Mouse (Mus musculus): ENCODE data around the gene Crygn. TPM values are rescaled to one million over a fixed set of nuclear protein-coding genes. Genes with fewer than 3 reads are reported as not detected.

Gene Crygn
- total RNA-seq, 2 experiments from 2014 or later, result not detected

DNA sequence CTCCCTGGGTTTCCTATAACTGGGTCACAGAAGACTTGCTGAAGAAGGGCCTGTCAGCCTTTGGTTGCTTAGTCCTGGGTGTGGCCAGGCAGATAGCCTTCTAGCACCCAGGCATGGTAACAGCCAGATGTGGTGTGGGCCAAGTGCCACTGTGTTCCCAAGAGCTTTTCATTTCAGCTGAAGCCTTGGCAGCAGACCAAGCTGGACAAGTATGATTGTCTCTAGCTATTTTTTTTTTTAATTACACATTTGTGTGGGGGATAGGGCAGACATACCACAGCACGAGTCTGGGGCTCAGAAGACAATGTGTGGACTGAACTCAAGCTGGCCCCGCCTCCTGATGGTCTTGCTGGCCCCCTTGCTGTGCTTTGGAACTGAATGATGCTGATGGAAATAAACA is 47.8 kb downstream of the Crygn start:
- DNase-seq, result no peak

DNA sequence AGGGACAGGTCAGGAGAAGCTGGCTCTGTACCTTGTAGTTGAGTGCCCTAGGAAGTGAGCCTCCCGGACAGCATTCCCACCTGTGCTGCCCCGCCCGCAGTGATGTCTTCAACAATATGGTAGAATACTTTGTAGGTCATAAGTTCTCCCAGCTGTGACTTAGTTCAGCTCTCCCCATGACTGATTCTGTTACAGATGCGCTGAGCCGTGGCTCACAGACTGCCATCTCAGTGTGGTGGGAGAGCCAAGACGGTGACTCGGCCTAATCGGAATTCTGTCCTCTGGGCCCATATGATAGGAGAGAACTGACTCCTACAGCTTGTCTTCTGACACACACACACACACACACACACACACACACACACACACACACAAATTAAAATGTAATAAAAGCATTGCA is 53.2 kb downstream of the Crygn start:
- DNase-seq, result no peak

DNA sequence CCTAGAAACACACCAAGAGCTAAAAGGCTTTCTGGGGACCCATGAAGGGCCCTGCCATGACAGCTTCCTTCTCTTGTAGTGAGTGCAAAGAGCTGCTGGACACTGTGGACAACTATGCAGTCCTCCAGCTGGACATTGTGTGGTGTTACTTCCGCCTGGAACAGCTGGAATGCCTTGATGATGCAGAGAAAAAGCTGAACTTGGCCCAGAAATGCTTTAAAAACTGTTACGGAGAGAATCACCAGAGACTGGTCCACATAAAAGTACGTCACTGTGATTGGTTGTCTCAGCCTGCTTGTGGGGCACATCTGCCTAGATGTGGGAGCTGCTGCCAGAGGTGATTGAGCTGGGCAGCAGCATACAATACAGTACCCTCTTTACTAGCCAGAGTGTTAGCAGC is 56.5 kb downstream of the Crygn start:
- no peak for DNase-seq

Other genes starting within 250 kb of the Crygn start
- gene Gbx1, start 230.8 kb downstream of the Crygn start, total RNA-seq (2021), result not detected
- gene Asb10, start 217.0 kb downstream of the Crygn start, total RNA-seq (2021), result 10 to 100 TPM; 31.3 to 37.4 TPM
- gene 4931409K22Rik, start 201.2 kb downstream of the Crygn start, total RNA-seq (2021), result not detected
- gene Abcf2, start 180.5 kb downstream of the Crygn start, total RNA-seq (2021), result 10 to 100 TPM; 66.4 to 74.0 TPM
- gene Chpf2, start 171.3 kb downstream of the Crygn start, total RNA-seq (2021), result 10 to 100 TPM; 19.6 to 29.4 TPM
- gene Smarcd3, start 133.6 kb downstream of the Crygn start, total RNA-seq (2021), result 100 to 1,000 TPM; 122 to 132 TPM
- gene Nub1, start 72.5 kb downstream of the Crygn start, total RNA-seq (2021), result 10 to 100 TPM; 22.8 to 24.3 TPM
- 1 to 10 TPM in 1 of 2 experiments, under 1 TPM in 1; 0.70 to 1.2 TPM for gene Wdr86, start 27.3 kb downstream of the Crygn start, total RNA-seq (2021)
- gene Rheb, start 84.6 kb upstream of the Crygn start, total RNA-seq (2021), result 10 to 100 TPM; 62.2 to 62.8 TPM